Mouse (Mus musculus): ENCODE measurements around the gene Zcchc7.
"Not testable (repeated sequence)": the region's sequence is repeated elsewhere in the genome, so short reads cannot be mapped to it uniquely, and the experiment has no call there.

Zcchc7 gene

DNA sequence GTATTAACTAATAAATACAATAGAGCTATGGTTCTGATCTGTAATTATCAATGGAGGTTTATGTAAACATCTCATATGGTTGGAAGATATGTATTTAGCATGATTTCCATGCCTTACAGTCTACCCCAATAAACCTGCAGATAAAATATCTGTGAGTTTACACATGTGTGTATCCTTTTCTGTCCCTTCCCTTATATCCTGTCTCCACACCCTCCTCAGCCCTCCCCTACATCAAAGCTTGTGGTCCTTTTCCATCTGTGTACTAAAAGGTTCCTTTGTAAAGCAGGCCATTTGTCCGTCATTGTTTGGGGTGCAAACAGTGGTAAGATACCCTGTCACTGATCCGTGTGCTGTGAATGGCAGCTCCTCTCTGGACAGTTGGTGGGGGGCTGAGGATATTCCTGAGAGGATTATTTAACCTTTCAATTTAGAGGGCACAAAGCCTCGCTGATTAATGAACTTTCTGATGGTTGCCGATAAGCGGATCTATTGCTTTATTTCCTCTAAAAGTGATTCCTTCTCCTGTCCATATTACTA lies 161.7 kb downstream of the Zcchc7 start:
- no peak for DNase-seq (ENCODE audit: low spot score)

DNA sequence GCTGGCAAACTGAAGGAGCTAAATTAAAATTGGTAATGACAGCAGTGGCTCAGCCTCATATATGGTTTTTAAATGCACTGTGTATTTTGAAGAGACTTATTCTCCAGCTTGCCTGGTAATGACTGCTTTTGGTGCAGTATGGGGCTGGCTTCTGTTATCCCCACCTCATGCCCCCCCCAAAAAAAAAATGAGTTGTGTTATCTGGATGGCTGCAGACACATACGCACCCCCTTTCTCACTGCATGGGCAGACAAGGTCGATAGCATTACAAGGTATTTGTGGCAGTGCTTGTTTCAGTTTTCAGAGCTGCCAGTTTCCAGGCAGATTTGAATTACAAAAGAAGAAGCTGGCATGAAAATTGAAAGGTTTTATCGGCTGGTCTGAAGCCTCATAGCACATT lies 162.2 kb downstream of the Zcchc7 start:
- DNase-seq (ENCODE audit: low spot score), result no peak

DNA sequence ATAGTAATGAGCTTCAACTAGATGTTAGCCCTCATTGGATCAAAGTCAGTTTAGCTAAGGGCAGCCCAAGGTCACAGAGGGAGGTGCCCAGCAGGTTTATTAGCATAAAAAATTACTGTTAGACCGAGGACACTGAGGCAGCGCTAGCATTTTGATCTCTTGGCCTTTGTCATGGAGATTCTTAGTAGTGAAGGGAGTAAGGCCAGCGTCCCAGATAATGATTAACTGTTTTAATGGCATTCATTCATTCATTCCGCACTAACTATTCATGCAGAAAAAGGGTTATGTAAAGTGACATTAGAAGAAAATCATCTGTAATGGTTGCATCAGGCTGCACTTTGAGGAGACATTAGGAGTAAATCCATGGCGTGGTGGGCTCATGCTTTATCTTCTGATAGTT lies 165.2 kb downstream of the Zcchc7 start:
- DNase-seq (ENCODE audit: low spot score), result no peak

DNA sequence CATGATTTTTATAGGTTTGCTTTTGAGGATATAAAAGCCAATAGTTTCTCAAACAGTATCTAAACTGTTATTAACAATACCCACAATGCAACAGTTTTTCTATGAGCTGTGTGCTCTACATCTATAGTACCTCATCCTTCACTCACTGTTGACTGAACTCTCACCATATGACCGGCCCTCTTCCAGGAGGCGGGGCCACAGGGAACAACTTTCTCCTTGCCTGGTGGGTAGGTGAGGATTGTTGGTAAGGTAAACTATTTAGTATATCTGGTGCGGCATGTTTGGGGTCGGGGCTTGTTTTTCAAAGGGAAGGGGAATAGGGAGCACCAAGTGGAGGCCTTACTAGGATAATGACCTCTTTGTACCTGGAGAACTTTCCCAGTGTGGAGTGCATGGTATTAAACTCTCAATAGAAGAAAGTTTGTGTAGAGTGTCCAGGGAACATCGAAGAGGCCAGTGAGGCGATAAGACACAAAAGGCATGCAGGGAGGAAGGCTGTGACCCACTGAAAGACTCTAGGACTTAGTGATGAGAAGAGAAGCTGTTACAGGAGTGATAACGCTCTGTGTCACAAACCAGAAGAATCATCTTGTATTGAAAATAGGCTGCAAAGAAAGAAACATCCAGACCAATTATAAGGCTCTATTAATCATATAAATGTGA lies 166.9 kb downstream of the Zcchc7 start:
- no peak for DNase-seq (ENCODE audit: low spot score)

DNA sequence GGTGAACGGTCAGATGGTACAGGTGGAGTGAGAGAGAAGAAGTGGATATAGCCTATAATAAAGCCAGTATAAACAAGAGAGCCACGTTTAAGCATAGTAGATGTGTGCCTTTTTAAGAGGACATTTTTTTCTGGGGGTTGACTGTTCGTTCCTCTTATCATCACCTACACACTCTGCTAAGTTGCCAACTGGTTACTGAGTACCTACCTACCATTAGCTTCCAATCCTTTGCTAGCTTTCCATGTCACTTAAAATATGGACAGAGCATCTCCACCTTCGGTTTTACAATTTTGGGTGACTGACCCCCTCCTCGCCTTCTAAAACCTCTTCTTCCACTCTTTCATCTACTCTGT lies 167.4 kb downstream of the Zcchc7 start:
- no peak for DNase-seq (ENCODE audit: low spot score)

DNA sequence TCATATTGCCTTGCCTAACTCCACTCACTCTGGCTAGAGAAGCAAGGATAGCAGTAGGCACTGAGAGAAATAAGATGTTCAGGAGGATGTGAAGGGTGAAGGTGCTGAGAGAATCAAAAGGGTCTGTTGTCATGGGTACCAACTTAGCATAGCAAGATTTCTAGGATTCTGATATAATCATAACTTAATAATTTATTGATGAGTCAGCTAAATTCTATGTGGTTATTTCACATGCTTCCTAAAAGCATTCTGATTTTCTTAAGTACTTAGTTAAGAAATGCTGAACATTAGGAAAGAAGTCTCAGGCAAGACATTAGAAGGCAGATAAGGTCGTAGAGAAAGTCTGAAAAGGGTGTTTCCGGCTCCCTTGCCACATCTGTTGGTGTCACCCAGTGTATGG lies 172.3 kb downstream of the Zcchc7 start:
- DNase-seq (ENCODE audit: low spot score), result no peak

DNA sequence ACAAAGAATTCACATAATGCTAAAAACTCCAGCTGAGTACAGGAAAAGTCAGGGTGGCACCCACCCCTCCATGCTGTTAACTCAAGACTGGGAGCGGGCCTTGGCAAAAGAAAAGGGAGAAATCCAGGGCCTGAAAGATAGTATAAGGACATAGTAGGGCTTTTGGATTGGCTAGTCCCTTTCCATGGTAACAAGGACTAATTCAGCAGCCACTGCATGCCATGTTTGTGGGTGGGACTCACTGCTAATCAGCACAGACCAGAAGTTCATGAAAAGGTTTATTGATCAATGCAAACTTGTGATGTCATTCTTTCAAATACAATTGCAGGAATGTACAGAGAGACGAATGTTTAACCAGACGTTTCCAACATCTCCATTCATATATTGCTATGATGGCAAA lies 173.1 kb downstream of the Zcchc7 start:
- DNase-seq (ENCODE audit: low spot score), result no peak

DNA sequence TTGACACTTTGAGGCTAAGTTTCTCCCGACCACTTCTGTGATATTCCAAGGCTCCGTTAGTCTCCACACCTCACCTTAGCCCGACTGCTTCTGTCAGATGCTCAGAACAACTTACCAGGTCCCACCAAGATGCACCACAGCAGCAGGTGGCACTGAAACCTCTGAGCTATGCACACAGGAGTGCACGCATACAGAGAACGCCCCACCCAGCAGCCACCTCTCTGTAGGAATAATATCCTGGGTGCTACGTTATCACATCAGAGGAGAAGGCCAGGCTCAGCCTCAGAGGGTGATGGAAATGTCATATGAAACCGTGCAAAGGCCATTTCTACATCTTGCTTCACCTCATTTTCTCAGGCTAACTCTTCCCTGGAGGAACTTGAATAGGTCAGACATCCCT lies 174.7 kb downstream of the Zcchc7 start:
- no peak for DNase-seq (ENCODE audit: low spot score)

DNA sequence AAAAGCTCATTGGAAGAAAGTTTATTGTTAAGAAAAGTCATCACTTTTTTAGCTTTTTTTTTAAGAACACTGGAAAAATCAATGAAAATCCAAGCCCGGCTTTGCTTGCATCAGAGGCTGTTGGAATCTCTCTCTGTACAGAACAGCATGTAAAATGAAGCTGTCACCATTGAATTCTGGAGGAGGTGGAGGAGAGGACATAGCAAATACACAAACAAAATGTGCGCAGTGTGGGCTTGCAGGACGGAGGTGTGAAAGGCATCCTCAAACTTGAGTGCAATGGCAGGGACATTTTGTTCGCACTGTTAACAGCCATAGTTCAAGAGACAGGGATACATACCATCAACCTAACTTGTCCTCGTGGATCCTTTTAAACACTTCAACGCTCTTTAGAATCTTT lies 176.1 kb downstream of the Zcchc7 start:
- DNase-seq (ENCODE audit: low spot score), result no peak

DNA sequence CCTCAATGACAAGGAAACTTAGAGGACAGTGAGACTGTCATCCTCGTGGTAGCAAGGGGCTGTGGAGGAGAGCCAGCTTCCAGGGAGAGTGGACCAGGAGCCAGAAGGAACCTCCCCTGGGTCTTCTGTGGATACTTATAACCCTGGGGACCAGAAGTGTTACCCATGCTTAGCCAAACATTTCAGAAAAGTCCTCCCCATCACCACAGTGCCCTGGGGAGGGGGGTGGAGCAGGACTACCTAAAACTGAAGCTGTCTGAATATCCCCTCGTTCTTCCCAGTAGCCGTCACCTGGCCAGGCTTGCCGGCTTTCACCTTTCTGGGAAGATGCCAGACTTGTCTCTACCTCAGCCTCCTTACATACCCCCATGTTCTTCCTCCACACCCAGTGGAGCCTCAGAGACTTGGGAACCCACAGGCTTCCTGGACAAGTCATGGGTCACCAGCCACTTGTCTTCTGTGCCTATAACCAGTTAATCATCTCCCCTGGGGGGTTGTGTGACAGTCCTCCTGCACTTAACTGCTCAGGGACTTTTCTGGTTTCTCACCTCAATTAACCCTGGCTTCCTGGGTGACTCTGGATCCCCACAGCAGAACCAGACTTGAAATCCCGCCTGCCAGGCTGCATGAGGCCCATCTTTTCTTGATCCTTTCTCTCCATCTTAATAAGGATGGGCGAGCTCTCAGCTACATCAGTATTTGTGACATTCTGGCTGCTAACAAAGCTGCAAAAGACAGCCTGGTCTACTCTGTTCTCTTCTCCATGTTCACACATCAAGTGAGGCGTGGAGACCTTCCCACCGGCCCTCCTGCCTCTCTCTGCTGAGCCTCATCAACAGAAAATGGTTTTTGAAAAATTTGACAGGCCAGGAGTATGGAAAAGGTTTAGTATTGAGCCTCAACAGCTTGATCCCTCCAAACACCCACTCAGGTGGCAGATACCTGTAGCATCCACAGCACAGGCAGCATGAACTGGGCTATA lies 183.0 kb downstream of the Zcchc7 start:
- DNase-seq (ENCODE audit: low spot score), result no peak

DNA sequence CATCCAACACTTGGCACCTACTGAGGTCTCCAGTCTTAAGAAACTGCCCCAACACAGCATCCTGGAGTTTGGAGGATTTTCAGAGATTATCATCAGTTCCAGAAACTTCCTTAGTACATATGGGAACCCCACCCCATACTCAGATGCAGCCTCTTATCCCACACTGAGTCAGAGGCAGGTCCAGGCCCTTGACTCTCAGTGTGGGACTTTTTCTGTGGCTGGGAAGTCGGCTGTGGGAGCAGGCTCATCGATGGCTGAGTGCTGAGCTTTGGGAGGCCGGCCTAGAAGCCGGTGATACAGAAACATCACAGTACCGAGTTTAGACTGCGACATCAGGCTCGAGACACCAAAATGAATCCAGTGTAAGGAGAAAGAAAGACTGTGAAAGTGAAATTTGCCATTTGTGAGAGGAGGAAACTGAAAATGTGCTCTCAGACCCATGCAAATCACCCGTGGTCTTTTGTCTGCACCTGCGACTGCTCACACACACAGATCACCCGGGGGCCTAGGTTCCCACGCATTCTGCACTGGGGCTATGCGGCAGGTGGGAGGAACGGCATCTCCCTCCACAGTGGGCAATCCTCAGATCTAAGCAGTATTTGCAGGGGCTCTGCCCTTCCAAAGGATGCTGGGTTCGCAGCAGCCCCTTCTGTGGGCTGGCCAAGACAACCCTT lies 184.0 kb downstream of the Zcchc7 start:
- no peak for DNase-seq (ENCODE audit: low spot score)

DNA sequence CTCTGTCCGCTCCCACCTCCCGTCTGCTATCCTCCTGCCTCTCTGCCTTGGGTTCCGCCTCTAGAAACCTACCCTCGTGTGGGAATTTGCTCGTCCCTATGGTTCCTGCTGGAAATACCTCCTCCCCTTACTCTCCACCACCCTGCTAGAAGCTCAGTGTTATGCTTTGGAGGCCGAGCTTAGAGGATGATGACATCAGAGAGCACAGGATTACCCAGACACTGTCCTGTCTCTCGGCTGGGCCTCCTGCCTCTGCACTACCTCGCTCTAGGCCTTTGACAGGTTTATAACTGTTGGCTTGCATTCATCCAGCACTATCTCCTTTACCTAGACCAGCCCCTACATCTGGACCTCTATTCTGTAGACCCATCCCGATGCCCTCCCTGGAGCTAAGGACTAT lies 184.6 kb downstream of the Zcchc7 start:
- DNase-seq (ENCODE audit: low spot score), result no peak

DNA sequence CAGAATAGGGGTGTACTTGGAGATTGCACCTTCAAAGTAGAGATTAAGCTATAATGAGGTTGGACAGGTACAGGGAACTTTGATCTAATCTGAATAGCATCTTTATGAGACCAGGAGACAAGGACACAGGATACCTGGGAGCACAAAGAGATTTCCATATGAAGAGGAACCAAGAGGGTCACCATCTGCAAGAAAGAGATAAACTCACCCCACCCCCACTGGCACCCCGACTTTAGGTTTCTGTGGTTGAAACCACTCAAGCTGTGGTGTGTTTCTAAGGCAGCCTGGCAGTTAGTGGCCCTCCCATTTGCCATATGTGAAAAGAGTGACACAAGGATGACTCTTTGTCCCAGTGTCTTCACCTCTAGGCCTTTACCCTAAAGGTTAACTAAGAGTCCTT lies 186.6 kb downstream of the Zcchc7 start:
- DNase-seq (ENCODE audit: low spot score), result no peak

DNA sequence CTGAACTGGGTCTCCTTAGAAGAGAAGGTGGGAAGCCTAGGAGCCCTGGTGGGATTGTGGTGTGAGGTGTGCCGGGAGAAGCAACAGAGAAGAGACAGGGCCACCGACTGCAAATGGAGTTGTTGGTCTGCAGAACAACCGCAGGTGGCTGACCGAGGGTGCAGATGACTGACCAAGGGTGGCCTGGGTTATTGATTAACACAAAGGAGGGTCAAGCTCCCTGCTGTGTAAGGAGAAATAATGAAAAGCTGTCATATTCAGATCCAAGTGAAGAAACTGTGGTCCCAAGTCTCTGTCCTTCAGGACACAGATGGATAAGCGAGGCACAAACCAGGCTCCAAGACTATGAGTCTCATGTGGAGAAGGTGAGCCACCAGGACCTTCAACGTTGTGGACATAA lies 187.8 kb downstream of the Zcchc7 start:
- DNase-seq (ENCODE audit: low spot score), result no peak

DNA sequence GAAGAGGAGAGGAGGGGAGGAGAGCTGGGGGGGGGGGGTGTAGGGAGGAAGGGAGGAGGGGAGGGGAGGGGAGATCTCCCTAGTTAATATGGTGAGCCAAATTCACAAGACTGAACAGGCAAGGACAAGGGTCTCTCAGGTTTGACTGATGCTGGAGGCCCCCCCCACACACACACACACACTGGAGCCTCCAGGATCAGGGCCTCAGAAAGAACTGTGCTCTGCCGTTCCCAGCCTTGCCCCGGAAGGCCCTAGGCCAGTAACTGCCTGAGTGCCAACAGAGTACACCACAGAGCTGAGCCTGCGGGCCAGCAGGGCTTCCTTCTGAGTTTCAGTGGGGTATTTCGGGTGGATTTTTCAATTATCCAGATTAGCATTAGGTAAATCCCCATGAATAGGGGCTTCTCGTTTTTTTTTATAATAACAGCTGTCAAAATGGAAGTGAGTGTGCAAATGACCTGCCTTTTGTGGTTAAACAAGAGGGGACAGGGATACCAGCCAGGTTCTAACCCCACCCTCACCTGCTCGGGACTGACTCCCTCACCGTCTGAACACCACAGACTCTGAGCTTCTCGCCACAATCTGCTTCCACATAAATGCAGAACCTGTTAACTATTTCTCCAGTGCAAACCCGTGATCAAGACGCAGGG lies 188.9 kb downstream of the Zcchc7 start:
- no peak for DNase-seq (ENCODE audit: low spot score)

DNA sequence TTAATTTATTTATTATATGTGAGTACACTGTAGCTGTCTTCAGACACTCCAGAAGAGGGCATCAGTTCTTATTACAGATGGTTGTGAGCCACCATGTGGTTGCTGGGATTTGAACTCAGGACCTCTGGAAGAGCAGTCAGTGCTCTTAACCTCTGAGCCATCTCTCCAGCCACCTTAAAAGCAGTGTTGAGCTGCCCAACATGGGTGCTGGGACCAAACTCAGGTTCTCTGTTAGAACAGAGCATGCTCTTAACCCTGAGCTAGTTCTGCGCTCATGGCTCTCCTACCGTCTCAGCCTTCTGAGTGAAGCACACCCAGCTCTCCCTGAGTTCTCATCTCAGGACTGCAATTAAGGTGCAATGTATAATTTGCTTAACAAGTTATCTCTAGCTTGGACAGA lies 190.4 kb downstream of the Zcchc7 start:
- not testable (repeated sequence) for DNase-seq (ENCODE audit: low spot score)

DNA sequence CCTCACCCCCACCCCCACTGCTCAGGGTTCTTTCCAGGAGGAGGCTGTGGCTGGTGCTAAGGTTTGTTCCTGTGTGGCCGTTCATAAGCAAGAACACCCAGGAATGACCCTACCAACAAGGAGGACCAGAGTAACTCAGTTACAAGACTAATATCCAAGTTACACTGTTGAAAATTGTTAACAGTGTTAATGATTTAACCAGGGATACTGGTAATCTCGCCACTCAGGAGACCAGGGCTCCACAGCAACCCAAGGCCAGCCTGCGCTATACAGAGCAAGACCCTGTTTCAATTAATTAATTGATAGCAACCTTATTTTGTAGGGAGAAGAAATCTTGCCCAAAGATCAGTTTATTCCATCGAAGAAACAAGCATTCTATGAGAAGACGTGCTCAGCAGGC lies 191.8 kb downstream of the Zcchc7 start:
- no peak for DNase-seq (ENCODE audit: low spot score)

DNA sequence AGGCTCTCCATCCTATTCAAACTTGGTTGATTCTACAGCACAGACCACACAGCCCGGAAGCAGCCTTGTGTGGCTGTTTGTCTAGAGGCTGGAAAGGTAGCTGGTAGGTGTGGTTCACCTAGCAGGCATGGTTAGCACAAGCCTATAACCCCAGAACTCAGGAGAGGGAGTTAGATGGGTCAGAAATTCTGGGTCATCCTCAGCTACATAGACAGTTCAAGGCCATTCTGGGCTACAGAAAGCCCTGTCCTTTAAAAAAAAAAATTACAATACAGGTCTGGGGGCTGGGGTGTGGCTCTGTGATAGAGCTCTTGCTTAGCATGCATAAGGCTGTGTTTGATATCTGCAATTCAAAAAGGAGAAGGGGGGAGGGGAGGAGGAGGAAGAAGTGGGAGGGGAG lies 192.6 kb downstream of the Zcchc7 start:
- no peak for DNase-seq (ENCODE audit: low spot score)

DNA sequence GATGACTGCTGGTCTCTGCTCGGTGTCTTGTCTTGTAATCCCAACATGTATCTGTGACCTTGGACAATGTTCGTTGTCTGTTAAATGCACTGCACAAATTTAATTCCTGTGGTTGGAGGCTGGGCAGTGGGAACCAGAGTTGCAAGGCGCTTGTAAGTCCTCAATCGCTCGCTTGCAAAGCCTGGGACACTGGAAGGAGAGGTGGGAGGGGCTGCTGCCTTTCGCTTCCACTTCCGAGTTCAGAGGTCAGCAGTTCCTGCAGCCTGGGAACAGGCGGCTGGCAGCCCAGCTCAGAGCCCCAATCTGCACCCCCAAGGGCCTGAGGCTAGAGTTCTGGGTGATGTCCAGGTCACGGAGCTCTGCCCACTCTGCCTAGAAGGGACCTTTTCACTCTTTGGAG lies 197.4 kb downstream of the Zcchc7 start:
- DNase-seq (ENCODE audit: low spot score), result no peak

DNA sequence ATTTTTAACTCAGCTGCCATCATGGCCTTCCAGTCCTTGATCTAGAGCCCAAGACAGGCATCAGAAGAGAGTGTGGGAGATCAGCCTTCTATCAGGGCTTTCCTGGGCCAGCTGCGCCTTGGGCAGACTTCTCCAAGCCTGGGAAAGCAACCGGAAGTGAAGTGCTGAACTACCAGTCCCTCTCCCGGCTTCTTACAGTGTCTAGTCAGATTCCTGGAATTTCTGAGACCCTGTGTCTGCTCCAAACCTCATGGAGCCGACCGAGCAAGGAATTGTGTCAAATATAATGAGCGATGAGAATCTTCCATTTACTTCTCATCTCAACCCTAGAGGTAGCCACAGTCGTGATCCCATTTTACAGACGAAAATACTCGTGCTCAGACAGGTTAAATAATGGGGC lies 203.1 kb downstream of the Zcchc7 start:
- no peak for DNase-seq (ENCODE audit: low spot score)

DNA sequence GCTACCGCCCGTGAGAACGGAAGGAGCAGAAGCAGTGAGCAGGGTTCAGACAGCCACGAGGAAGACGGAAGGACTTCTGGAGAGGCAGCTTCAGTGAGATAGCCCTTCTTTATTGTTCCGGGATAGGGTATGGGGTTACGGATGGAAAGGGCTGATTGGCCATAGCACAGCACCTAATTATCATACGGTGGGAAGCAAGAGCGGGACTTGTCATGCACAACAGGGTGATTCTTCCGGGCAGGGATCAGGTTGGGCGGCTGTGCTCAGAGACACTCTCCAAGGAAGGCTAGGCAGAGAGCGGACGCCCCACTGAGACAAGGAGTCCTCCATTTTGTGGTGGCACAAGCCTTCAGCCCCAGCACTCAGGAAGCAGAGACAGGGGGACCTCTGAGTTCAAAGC lies 203.5 kb downstream of the Zcchc7 start:
- no peak for DNase-seq (ENCODE audit: low spot score)

DNA sequence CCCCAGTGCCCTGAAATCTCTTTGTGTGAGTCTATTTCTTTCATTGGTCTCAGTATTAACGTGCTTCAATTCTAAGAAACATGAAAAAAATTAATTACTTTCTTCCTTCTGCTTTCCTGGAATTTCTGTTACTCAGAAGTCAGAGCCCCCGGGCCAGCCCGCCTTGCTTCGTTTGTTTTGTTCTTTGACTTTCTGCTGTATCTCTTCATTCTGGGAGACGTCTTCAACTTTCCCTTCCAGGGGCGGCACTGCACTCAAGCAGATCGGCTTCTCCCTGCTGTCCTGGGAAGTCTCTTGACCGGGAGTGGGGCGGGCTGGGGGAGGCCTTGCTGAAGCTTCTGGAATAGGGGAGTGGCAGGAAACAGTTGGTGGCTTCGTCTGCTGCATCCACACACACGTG lies 207.5 kb downstream of the Zcchc7 start:
- no peak for DNase-seq (ENCODE audit: low spot score)
